Mouse (Mus musculus) pancreas, adult 10 weeks (tissue): Measurements from ENCODE around the gene Ifi211. TPM values are rescaled to one million over a fixed set of nuclear protein-coding genes. Genes with fewer than 3 reads are reported as not detected.

Experiments
- polyA plus RNA-seq: library from polyadenylated mRNA; stranded (reverse); fragments of 350-450 nt; fragmentation: Illumina TruSeq; extraction: RNeasy Lipid Tissue Mini Kit (QIAGEN cat#74804); gene quantifications from one replicate; pipeline ENCODE4 v1.2.3, GENCODE M21; 2015; ENCODE audit warnings: low read depth, low replicate concordance; ENCODE audit not compliant: insufficient read depth

The Ifi211 gene
- polyA plus RNA-seq: 3.5 TPM

GRCm38 (mm10) chr1:173912548-173913255 lies at the start of gene Ifi211:
TSS of gene Ifi211 (minus strand) at chr1:173913046.

DNA sequence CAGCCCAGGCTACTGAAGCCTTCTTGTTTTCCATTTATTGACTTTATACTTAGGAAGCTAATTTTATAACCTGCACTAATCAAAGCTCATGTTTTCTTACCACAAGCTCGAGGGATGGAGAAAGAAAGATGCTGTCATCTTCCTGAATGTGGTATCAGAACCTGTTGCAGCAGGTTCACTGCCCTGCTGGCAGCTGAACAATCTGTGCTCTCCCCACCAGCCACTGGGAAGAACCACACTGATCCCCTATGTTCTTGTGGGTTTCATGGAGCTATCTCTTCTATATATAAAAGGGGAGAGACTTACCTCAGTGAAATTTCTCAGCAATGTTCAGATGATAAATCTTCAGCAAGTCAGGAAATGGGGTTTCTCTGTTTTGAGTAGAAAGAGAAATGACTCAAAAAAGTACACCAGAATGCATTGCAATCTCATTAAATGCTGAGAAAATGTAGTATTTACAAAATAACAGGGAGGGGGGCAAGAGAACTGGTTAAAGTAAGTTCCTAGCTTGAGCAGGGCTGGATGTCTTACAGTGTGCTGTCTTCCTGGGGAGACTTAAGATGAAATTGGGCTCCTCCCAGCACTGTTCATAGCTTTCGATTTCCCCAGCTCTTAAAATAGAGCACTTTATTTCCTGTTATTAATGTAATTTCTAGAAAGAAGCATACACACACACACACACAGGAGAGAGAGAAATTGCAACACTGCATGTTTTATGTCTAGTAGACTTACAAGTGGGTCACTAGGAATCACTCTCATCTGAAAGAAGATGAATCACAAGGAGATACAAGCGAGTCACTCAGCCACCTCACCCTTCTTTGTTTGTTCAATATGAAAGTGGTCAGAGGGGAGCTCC lies 29.3 kb upstream of the Ifi211 start, which contains the start of the genes Mndal and Ifi203:
Mndal (minus strand) TSS at position 568 of the 856 bp plus-strand sequence.
Ifi203 (minus strand) TSS at position 749 of the 856 bp plus-strand sequence.

Other genes with a start within 250 kb of the Ifi211 start
- gene Ifi208, start 239.4 kb downstream of the Ifi211 start, polyA plus RNA-seq: 2.1 TPM
- 4.3 TPM for gene Ifi207, start 171.3 kb downstream of the Ifi211 start, polyA plus RNA-seq
- gene Ifi204, start 146.1 kb downstream of the Ifi211 start, polyA plus RNA-seq: 6.3 TPM
- gene Mndal, start 29.4 kb upstream of the Ifi211 start, polyA plus RNA-seq: 18.1 TPM
- 13.1 TPM for gene Ifi203, start 29.6 kb upstream of the Ifi211 start, polyA plus RNA-seq
- not detected for gene Ifi202b, start 69.7 kb upstream of the Ifi211 start, polyA plus RNA-seq
- 11.4 TPM for gene Ifi205, start 118.8 kb upstream of the Ifi211 start, polyA plus RNA-seq
- not detected for gene Olfr433, start 127.7 kb upstream of the Ifi211 start, polyA plus RNA-seq
- gene Olfr432, start 136.2 kb upstream of the Ifi211 start, polyA plus RNA-seq: not detected
- not detected for gene Olfr430, start 153.6 kb upstream of the Ifi211 start, polyA plus RNA-seq
- gene Olfr429, start 171.3 kb upstream of the Ifi211 start, polyA plus RNA-seq: not detected
- not detected for gene Olfr427, start 183.8 kb upstream of the Ifi211 start, polyA plus RNA-seq
- not detected for gene Olfr231, start 208.1 kb upstream of the Ifi211 start, polyA plus RNA-seq
- not detected for gene Olfr424, start 218.5 kb upstream of the Ifi211 start, polyA plus RNA-seq
- gene Olfr420, start 242.6 kb upstream of the Ifi211 start, polyA plus RNA-seq: not detected